Mouse (Mus musculus) hindbrain, embryonic 12.5 days (tissue): ENCODE results near the gene Ankrd45. TPM values are rescaled to one million over a fixed set of nuclear protein-coding genes. Genes with fewer than 3 reads are reported as not detected.
A peak's percentile ranks its signal among the peaks of the same experiment; 100 is the strongest.
"Not testable (repeated sequence)": the region's sequence is repeated elsewhere in the genome, so short reads cannot be mapped to it uniquely, and the experiment has no call there.

ENCODE experiments used
- ATAC-seq: fragments of 200-750 bp; cut with Nextera tagmentation; 2 replicates; pipeline ENCODE4 v1.8.0; 2017; ENCODE audit warnings: moderate TSS enrichment; ENCODE audit not compliant: low FRiP score
- H3K27ac ChIP-seq: fragments of 300-500 bp; sonication (generic); 2 replicates; pipeline ENCODE4 v1.5.1; 2016; ENCODE audit warnings: mild to moderate bottlenecking
- H3K27me3 ChIP-seq: fragments of 300-500 bp; sonication (generic); 2 replicates; pipeline ENCODE4 v1.6.1; 2016; ENCODE audit warnings: mild to moderate bottlenecking
- H3K36me3 ChIP-seq: fragments of 300-500 bp; sonication (generic); 2 replicates; pipeline ENCODE4 v1.6.1; 2016; ENCODE audit warnings: mild to moderate bottlenecking
- H3K4me1 ChIP-seq: fragments of 300-500 bp; sonication (generic); 2 replicates; pipeline ENCODE4 v1.6.1; 2016
- H3K4me2 ChIP-seq: fragments of 300-500 bp; sonication (generic); replicated peaks from 2 replicates; pipeline ENCODE4 v1.6.1; 2016; ENCODE audit warnings: mild to moderate bottlenecking
- H3K4me3 ChIP-seq: fragments of 300-500 bp; sonication (generic); 2 replicates; pipeline ENCODE4 v1.5.1; 2016; ENCODE audit warnings: mild to moderate bottlenecking
- H3K9ac ChIP-seq: fragments of 300-500 bp; sonication (generic); 2 replicates; pipeline ENCODE4 v1.6.1; 2016; ENCODE audit warnings: mild to moderate bottlenecking, moderate library complexity
- H3K9me3 ChIP-seq: fragments of 300-500 bp; sonication (generic); replicated peaks from 2 replicates; pipeline ENCODE4 v1.6.1; 2016; ENCODE audit warnings: mild to moderate bottlenecking
- WGBS: fragments of 180-500 bp; shearing (Covaris S2); methylation state at CpG from one replicate; pipeline ENCODE4 v1.1.7; 2016; 5-methylcytosine and 5-hydroxymethylcytosine counted together
- polyA plus RNA-seq: library from polyadenylated mRNA; unstranded; fragments of >200 nt; fragmentation: Nextera tagmentation; extraction: Ambion mirVana; gene quantifications from 2 replicates; pipeline ENCODE4 v1.2.1, GENCODE M21; 2016

The Ankrd45 gene
- polyA plus RNA-seq, 1 experiment from 2014 or later, result 6.4 TPM

- H3K9ac ChIP-seq, result peak overlapping the region; percentile 44; the same call in 1 of the 2 replicates
- peak; percentile 99 for ATAC-seq
- H3K4me2 ChIP-seq, result peak overlapping the region; percentile 64
- under 1% methylated on average over 16 of the region's 16 CpGs for WGBS
- no peaks in the 10 kb centered on the region for H3K27me3 ChIP-seq
- H3K9me3 ChIP-seq, result no peaks in the 10 kb centered on the region
- peak overlapping the region; percentile 42 for H3K4me3 ChIP-seq
- H3K27ac ChIP-seq, result peak overlapping the region; percentile 74
- peaks cover 8% of the 10 kb centered on the region for H3K4me1 ChIP-seq
- no peaks in the 10 kb centered on the region for H3K36me3 ChIP-seq
Observed at GRCm38 (mm10) chr1:161195541-161196351, 53.3 kb downstream of the Ankrd45 start.

GRCm38 (mm10) chr1:161196364-161196763 is 53.9 kb downstream of the Ankrd45 start:
- H3K4me2 ChIP-seq, result peak overlapping the region; percentile 64
- not testable (repeated sequence) for H3K4me1 ChIP-seq, H3K9me3 ChIP-seq, H3K9ac ChIP-seq, H3K36me3 ChIP-seq, ATAC-seq, H3K27me3 ChIP-seq
- WGBS, result 53% methylated on average over 11 of the region's 11 CpGs
- H3K4me3 ChIP-seq, result peak overlapping the region; percentile 42
- H3K27ac ChIP-seq, result 0 out of 2 replicates have a peak overlapping the region, but pooled peaks have one; percentile 74

- Histone ChIP-seq H3K27me3 (no peaks in the 10 kb centered on the region), H3K36me3 (no peaks in the 10 kb centered on the region), H3K4me1 (peaks cover 8% of the 10 kb centered on the region), H3K27ac (no peak overlapping the region), H3K9me3 (no peaks in the 10 kb centered on the region), H3K4me2 (no peak overlapping the region), H3K4me3 (no peak overlapping the region), H3K9ac (no peak overlapping the region)
- ATAC-seq, result no peak
- WGBS, result 75% methylated on average over 5 of the region's 5 CpGs
Observed at GRCm38 (mm10) chr1:161199856-161200255, 57.4 kb downstream of the Ankrd45 start.

- no peak overlapping the region for H3K4me3 ChIP-seq
- H3K9ac ChIP-seq, result no peak overlapping the region
- no peaks in the 10 kb centered on the region for H3K4me1 ChIP-seq
- H3K9me3 ChIP-seq, result no peaks in the 10 kb centered on the region
- no peaks in the 10 kb centered on the region for H3K36me3 ChIP-seq
- no peak for ATAC-seq
- WGBS, result 35% methylated on average over 4 of the region's 4 CpGs
- H3K27me3 ChIP-seq, result no peaks in the 10 kb centered on the region
- no peak overlapping the region for H3K27ac ChIP-seq
- H3K4me2 ChIP-seq, result no peak overlapping the region
Observed at GRCm38 (mm10) chr1:161214465-161214864, 72.0 kb downstream of the Ankrd45 start.

GRCm38 (mm10) chr1:161219816-161220215 is 77.3 kb downstream of the Ankrd45 start:
- 76% methylated on average over 3 of the region's 3 CpGs for WGBS
- ATAC-seq, result no peak
- no peak overlapping the region for H3K9ac ChIP-seq
- no peak overlapping the region for H3K4me2 ChIP-seq
- no peaks in the 10 kb centered on the region for H3K9me3 ChIP-seq
- no peaks in the 10 kb centered on the region for H3K27me3 ChIP-seq
- no peak overlapping the region for H3K27ac ChIP-seq
- H3K36me3 ChIP-seq, result no peaks in the 10 kb centered on the region
- no peak overlapping the region for H3K4me3 ChIP-seq
- no peaks in the 10 kb centered on the region for H3K4me1 ChIP-seq

Other genes with a start within 250 kb of the Ankrd45 start
- 10.5 and 12.1 TPM in 2 replicates for gene Rc3h1, start 236.3 kb upstream of the Ankrd45 start, polyA plus RNA-seq
- 2.6 and 2.9 TPM in 2 replicates for gene Serpinc1, start 164.1 kb upstream of the Ankrd45 start, polyA plus RNA-seq
- 9.6 and 11.4 TPM in 2 replicates for gene Zbtb37, start 107.8 kb upstream of the Ankrd45 start, polyA plus RNA-seq
- gene Dars2, start 72.0 kb upstream of the Ankrd45 start, polyA plus RNA-seq, result 30.6 and 33.5 TPM in 2 replicates
- 23.6 and 24.3 TPM in 2 replicates for gene Cenpl, start 72.0 kb upstream of the Ankrd45 start, polyA plus RNA-seq
- 21.2 and 25.3 TPM in 2 replicates for gene Klhl20, start 11.2 kb upstream of the Ankrd45 start, polyA plus RNA-seq
- gene Tex50, start 16.6 kb downstream of the Ankrd45 start, polyA plus RNA-seq, result 0.26 TPM in 1 of 2 replicates, not detected in the other
- 314 and 331 TPM in 2 replicates for gene Prdx6, start 108.5 kb downstream of the Ankrd45 start, polyA plus RNA-seq